Mouse (Mus musculus) midbrain, embryonic 15.5 days (tissue): ENCODE measurements around the gene Duxbl3. TPM values are rescaled to one million over a fixed set of nuclear protein-coding genes. Genes with fewer than 3 reads are reported as not detected.

ENCODE experiments used
- ATAC-seq: fragments of 200-750 bp; cut with Nextera tagmentation; replicated peaks from 2 replicates; pipeline ENCODE4 v1.8.0; 2017; ENCODE audit warnings: moderate TSS enrichment
- H3K27ac ChIP-seq: fragments of 300-500 bp; sonication (generic); 2 replicates; pipeline ENCODE4 v1.5.1; 2015; ENCODE audit warnings: mild to moderate bottlenecking, inconsistent platforms
- H3K27me3 ChIP-seq: fragments of 300-500 bp; sonication (generic); replicated peaks from 2 replicates; pipeline ENCODE4 v1.6.1; 2015; ENCODE audit warnings: inconsistent platforms
- H3K36me3 ChIP-seq: fragments of 300-500 bp; sonication (generic); replicated peaks from 2 replicates; pipeline ENCODE4 v1.6.1; 2015; ENCODE audit warnings: inconsistent platforms
- H3K4me1 ChIP-seq: fragments of 300-500 bp; sonication (generic); 2 replicates; pipeline ENCODE4 v1.6.1; 2015; ENCODE audit warnings: inconsistent platforms
- H3K4me2 ChIP-seq: fragments of 300-500 bp; sonication (generic); 2 replicates; pipeline ENCODE4 v1.6.1; 2015; ENCODE audit warnings: inconsistent platforms, mild to moderate bottlenecking, moderate library complexity
- H3K4me3 ChIP-seq: fragments of 300-500 bp; sonication (generic); 2 replicates; pipeline ENCODE4 v1.5.1; 2015; ENCODE audit warnings: mild to moderate bottlenecking, inconsistent platforms
- H3K9ac ChIP-seq: fragments of 300-500 bp; sonication (generic); 2 replicates; pipeline ENCODE4 v1.6.1; 2015; ENCODE audit warnings: mild to moderate bottlenecking, inconsistent platforms
- H3K9me3 ChIP-seq: fragments of 300-500 bp; sonication (generic); 2 replicates; pipeline ENCODE4 v1.6.1; 2016; ENCODE audit warnings: inconsistent platforms
- WGBS: fragments of 180-500 bp; shearing (Covaris S2); methylation state at CpG from one replicate; pipeline ENCODE4 v1.1.7; 2015; ENCODE audit warnings: mixed read lengths; 5-methylcytosine and 5-hydroxymethylcytosine counted together
- polyA plus RNA-seq: library from polyadenylated mRNA; unstranded; fragments of >200 nt; fragmentation: Nextera tagmentation; extraction: Ambion mirVana; gene quantifications from 2 replicates; pipeline ENCODE4 v1.2.1, GENCODE M21; 2015

Duxbl3 gene
- polyA plus RNA-seq, 1 experiment from 2014 or later, result 2.8 TPM

DNA sequence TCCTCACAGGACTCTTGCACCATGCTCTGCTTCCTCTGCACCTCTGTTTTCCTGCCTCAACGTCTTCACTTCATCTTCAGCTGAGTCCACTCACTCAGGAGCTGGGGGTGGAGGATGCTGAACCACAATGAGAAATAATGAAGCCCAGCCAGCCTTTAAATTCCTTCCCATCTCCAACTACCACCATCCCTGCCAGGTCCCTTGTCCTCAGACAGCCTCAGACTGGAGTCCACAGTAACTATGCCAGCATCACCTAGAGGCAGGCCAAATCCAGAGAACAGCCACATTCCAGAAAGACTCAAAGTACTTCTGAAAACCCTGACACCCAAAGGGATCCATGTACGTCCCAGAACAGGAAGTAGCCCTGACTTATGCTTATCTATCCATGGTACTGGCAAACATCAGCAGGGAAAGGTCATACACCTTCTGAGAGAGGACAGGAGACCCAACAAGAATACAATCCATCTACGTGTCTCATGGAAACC lies 58.5 kb downstream of the Duxbl3 start:
- 76% methylated on average over 3 of the region's 3 CpGs for WGBS

More for the DNA sequence above, 58.5 kb downstream of the Duxbl3 start:
- H3K27me3 ChIP-seq, result no peaks in the 10 kb centered on the region
- no peak overlapping the region for H3K9ac ChIP-seq
- ATAC-seq, result no peak
- no peak overlapping the region for H3K4me2 ChIP-seq
- no peaks in the 10 kb centered on the region for H3K36me3 ChIP-seq
- no peaks in the 10 kb centered on the region for H3K9me3 ChIP-seq
- no peak overlapping the region for H3K27ac ChIP-seq
- no peaks in the 10 kb centered on the region for H3K4me1 ChIP-seq
- no peak overlapping the region for H3K4me3 ChIP-seq

Other genes with a start within 250 kb of the Duxbl3 start
- gene Gm9780, start 215.3 kb upstream of the Duxbl3 start, polyA plus RNA-seq, result 9.2 and 9.3 TPM in 2 replicates
- gene Tmem254c, start 190.6 kb upstream of the Duxbl3 start, polyA plus RNA-seq, result 22.5 and 27.3 TPM in 2 replicates
- not detected in 2 replicates for gene Cphx2, start 176.4 kb upstream of the Duxbl3 start, polyA plus RNA-seq
- gene Cphx3, start 175.7 kb upstream of the Duxbl3 start, polyA plus RNA-seq, result not detected in 2 replicates
- 0.46 and 1.2 TPM in 2 replicates for gene Duxbl2, start 139.6 kb upstream of the Duxbl3 start, polyA plus RNA-seq
- gene Plac9b, start 75.5 kb upstream of the Duxbl3 start, polyA plus RNA-seq, result 6.6 and 9.8 TPM in 2 replicates
- 22.8 and 30.1 TPM in 2 replicates for gene Tmem254b, start 50.9 kb upstream of the Duxbl3 start, polyA plus RNA-seq